Mouse (Mus musculus): ENCODE results near the gene Fbxl17. TPM values are rescaled to one million over a fixed set of nuclear protein-coding genes. Genes with fewer than 3 reads are reported as not detected.

Fbxl17 gene
- polyA plus RNA-seq, 1 experiment = 9.3 TPM

DNA sequence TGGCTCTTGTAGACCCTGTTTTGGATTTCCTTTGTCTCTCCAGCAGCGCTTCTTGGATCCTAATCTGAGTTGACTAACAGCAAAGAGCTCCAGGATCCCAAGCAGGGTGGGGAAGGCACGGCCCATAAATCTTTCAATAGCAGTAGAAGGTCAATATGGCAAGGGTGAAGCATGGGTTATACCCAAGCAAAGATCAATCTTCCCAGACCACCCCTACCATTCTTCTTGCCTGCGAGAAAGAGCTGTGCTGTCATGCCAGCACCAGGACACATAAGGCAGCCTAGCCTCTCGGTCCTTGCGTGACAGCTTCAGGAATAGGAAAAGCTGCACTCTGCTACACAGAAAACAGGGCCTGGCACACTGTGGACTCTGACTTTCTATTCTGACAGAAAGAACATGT lies 279.0 kb downstream of the Fbxl17 start:
- TF ChIP-seq POLR2A (IDR thresholded peaks at IDR 0.05; ENCODE audit: insufficient read length, low read depth) = no peak
- TF ChIP-seq REST (IDR thresholded peaks at IDR 0.05; ENCODE audit: insufficient read depth, insufficient read length) = no peak
- no peak for TF ChIP-seq MAX (IDR thresholded peaks at IDR 0.05; ENCODE audit: low read depth)
- no peak for TF ChIP-seq MYOD1 (IDR thresholded peaks at IDR 0.05; ENCODE audit: control insufficient read depth in 1 of 3, insufficient read length in 2 of 3, low read depth in 2 of 3)
- no peak for TF ChIP-seq POLR2AphosphoS2 (IDR thresholded peaks at IDR 0.05; ENCODE audit: insufficient read length, low read depth)
- no peak for TF ChIP-seq E2F4 (IDR thresholded peaks at IDR 0.05; ENCODE audit: insufficient read depth)
- TF ChIP-seq MYOG (IDR thresholded peaks at IDR 0.05; ENCODE audit: control insufficient read depth in 1 of 3, insufficient read depth in 1 of 3, insufficient read length in 2 of 3, low read depth in 2 of 3) = no peak
- no peak for TF ChIP-seq USF1 (IDR thresholded peaks at IDR 0.05; ENCODE audit: low read depth)
- TF ChIP-seq CEBPB (IDR thresholded peaks at IDR 0.05; ENCODE audit: insufficient read depth, poor library complexity, severe bottlenecking) = no peak
- Histone ChIP-seq H3ac (ENCODE audit: control insufficient read depth, insufficient read length) (no peak overlapping the region), H3K27me3 (ENCODE audit: control insufficient read depth, insufficient read depth, insufficient read length) (no peaks in the 10 kb centered on the region), H3K4me3 (no peak overlapping the region), H3K4me2 (ENCODE audit: low read depth) (no peak overlapping the region), H3K36me3 (ENCODE audit: control insufficient read depth, insufficient read depth) (no peaks in the 10 kb centered on the region), H3K79me2 (ENCODE audit: control insufficient read depth, insufficient read depth) (no peaks in the 10 kb centered on the region)

GRCm38 (mm10) chr17:63217016-63217415 lies 282.8 kb downstream of the Fbxl17 start:
- Histone ChIP-seq H3K4me3 (no peak overlapping the region), H3K79me2 (ENCODE audit: control insufficient read depth, insufficient read depth) (no peaks in the 10 kb centered on the region), H3K4me2 (ENCODE audit: low read depth) (no peak overlapping the region), H3K27me3 (ENCODE audit: control insufficient read depth, insufficient read depth, insufficient read length) (no peaks in the 10 kb centered on the region), H3ac (ENCODE audit: control insufficient read depth, insufficient read length) (no peak overlapping the region), H3K36me3 (ENCODE audit: control insufficient read depth, insufficient read depth) (no peaks in the 10 kb centered on the region)
- TF ChIP-seq SRF (IDR thresholded peaks at IDR 0.05; ENCODE audit: control insufficient read depth, insufficient read length, low read depth) (no peak), TCF3 (IDR thresholded peaks at IDR 0.05; ENCODE audit: insufficient read length, low read depth) (no peak), POLR2A (IDR thresholded peaks at IDR 0.05; ENCODE audit: insufficient read length, low read depth) (no peak), REST (IDR thresholded peaks at IDR 0.05; ENCODE audit: insufficient read depth, insufficient read length) (no peak), MYOG (IDR thresholded peaks at IDR 0.05; ENCODE audit: control insufficient read depth in 1 of 3, insufficient read depth in 1 of 3, insufficient read length in 2 of 3, low read depth in 2 of 3) (no peak), E2F4 (IDR thresholded peaks at IDR 0.05; ENCODE audit: insufficient read depth) (no peak), MYOD1 (IDR thresholded peaks at IDR 0.05; ENCODE audit: control insufficient read depth in 1 of 3, insufficient read length in 2 of 3, low read depth in 2 of 3) (no peak), USF1 (IDR thresholded peaks at IDR 0.05; ENCODE audit: low read depth) (no peak), CEBPB (IDR thresholded peaks at IDR 0.05; ENCODE audit: insufficient read depth, poor library complexity, severe bottlenecking) (no peak), POLR2AphosphoS2 (IDR thresholded peaks at IDR 0.05; ENCODE audit: insufficient read length, low read depth) (no peak), TCF12 (IDR thresholded peaks at IDR 0.05; ENCODE audit: insufficient read depth, poor library complexity, severe bottlenecking) (no peak), MAX (IDR thresholded peaks at IDR 0.05; ENCODE audit: low read depth) (no peak)

GRCm38 (mm10) chr17:63212018-63212417 lies 287.8 kb downstream of the Fbxl17 start:
- Histone ChIP-seq H3K4me2 (ENCODE audit: low read depth) (no peak overlapping the region), H3K27me3 (ENCODE audit: control insufficient read depth, insufficient read depth, insufficient read length) (no peaks in the 10 kb centered on the region), H3K36me3 (ENCODE audit: control insufficient read depth, insufficient read depth) (no peaks in the 10 kb centered on the region), H3K4me3 (no peak overlapping the region), H3ac (ENCODE audit: control insufficient read depth, insufficient read length) (no peak overlapping the region), H3K79me2 (ENCODE audit: control insufficient read depth, insufficient read depth) (no peaks in the 10 kb centered on the region)
- no peak for TF ChIP-seq USF1 (IDR thresholded peaks at IDR 0.05; ENCODE audit: low read depth)
- TF ChIP-seq MYOD1 (IDR thresholded peaks at IDR 0.05; ENCODE audit: control insufficient read depth in 1 of 3, insufficient read length in 2 of 3, low read depth in 2 of 3) = no peak
- TF ChIP-seq E2F4 (IDR thresholded peaks at IDR 0.05; ENCODE audit: insufficient read depth) = no peak
- no peak for TF ChIP-seq MYOG (IDR thresholded peaks at IDR 0.05; ENCODE audit: control insufficient read depth in 1 of 3, insufficient read depth in 1 of 3, insufficient read length in 2 of 3, low read depth in 2 of 3)
- TF ChIP-seq TCF12 (IDR thresholded peaks at IDR 0.05; ENCODE audit: insufficient read depth, poor library complexity, severe bottlenecking) = no peak
- no peak for TF ChIP-seq REST (IDR thresholded peaks at IDR 0.05; ENCODE audit: insufficient read depth, insufficient read length)
- TF ChIP-seq POLR2A (IDR thresholded peaks at IDR 0.05; ENCODE audit: insufficient read length, low read depth) = no peak
- TF ChIP-seq POLR2AphosphoS2 (IDR thresholded peaks at IDR 0.05; ENCODE audit: insufficient read length, low read depth) = no peak
- no peak for TF ChIP-seq CEBPB (IDR thresholded peaks at IDR 0.05; ENCODE audit: insufficient read depth, poor library complexity, severe bottlenecking)
- TF ChIP-seq MAX (IDR thresholded peaks at IDR 0.05; ENCODE audit: low read depth) = no peak
- no peak for TF ChIP-seq SRF (IDR thresholded peaks at IDR 0.05; ENCODE audit: control insufficient read depth, insufficient read length, low read depth)
- no peak for TF ChIP-seq TCF3 (IDR thresholded peaks at IDR 0.05; ENCODE audit: insufficient read length, low read depth)

GRCm38 (mm10) chr17:63209151-63209550 lies 290.7 kb downstream of the Fbxl17 start:
- no peaks in the 10 kb centered on the region for H3K36me3 ChIP-seq (ENCODE audit: control insufficient read depth, insufficient read depth)
- TF ChIP-seq MYOD1 (IDR thresholded peaks at IDR 0.05; ENCODE audit: control insufficient read depth in 1 of 3, insufficient read length in 2 of 3, low read depth in 2 of 3) = no peak
- TF ChIP-seq E2F4 (IDR thresholded peaks at IDR 0.05; ENCODE audit: insufficient read depth) = no peak
- no peak for TF ChIP-seq POLR2A (IDR thresholded peaks at IDR 0.05; ENCODE audit: insufficient read length, low read depth)
- TF ChIP-seq MYOG (IDR thresholded peaks at IDR 0.05; ENCODE audit: control insufficient read depth in 1 of 3, insufficient read depth in 1 of 3, insufficient read length in 2 of 3, low read depth in 2 of 3) = no peak
- no peak for TF ChIP-seq SRF (IDR thresholded peaks at IDR 0.05; ENCODE audit: control insufficient read depth, insufficient read length, low read depth)
- no peak for TF ChIP-seq TCF3 (IDR thresholded peaks at IDR 0.05; ENCODE audit: insufficient read length, low read depth)
- no peak for TF ChIP-seq TCF12 (IDR thresholded peaks at IDR 0.05; ENCODE audit: insufficient read depth, poor library complexity, severe bottlenecking)
- TF ChIP-seq REST (IDR thresholded peaks at IDR 0.05; ENCODE audit: insufficient read depth, insufficient read length) = no peak
- TF ChIP-seq CEBPB (IDR thresholded peaks at IDR 0.05; ENCODE audit: insufficient read depth, poor library complexity, severe bottlenecking) = no peak
- no peak for TF ChIP-seq POLR2AphosphoS2 (IDR thresholded peaks at IDR 0.05; ENCODE audit: insufficient read length, low read depth)
- H3K27me3 ChIP-seq (ENCODE audit: control insufficient read depth, insufficient read depth, insufficient read length) = no peaks in the 10 kb centered on the region
- no peak overlapping the region for H3K4me2 ChIP-seq (ENCODE audit: low read depth)
- H3ac ChIP-seq (ENCODE audit: control insufficient read depth, insufficient read length) = no peak overlapping the region
- no peaks in the 10 kb centered on the region for H3K79me2 ChIP-seq (ENCODE audit: control insufficient read depth, insufficient read depth)
- H3K4me3 ChIP-seq = no peak overlapping the region

Data from myocyte (in vitro differentiated cells).